Mouse (Mus musculus): ENCODE data around the gene Insyn1. TPM values are rescaled to one million over a fixed set of nuclear protein-coding genes. Genes with fewer than 3 reads are reported as not detected.

Gene Insyn1
- polyA plus RNA-seq, 1 experiment from 2014 or later, result 1.8 TPM

- no peaks in the 10 kb centered on the region for H3K9me3 ChIP-seq (ENCODE audit: control insufficient read depth, low read depth, low read length)
- no peak overlapping the region for H3K27ac ChIP-seq (ENCODE audit: low read length)
- no peak overlapping the region for H3K4me3 ChIP-seq (ENCODE audit: low read depth, low read length)
- peaks cover 4% of the 10 kb centered on the region; the same call in 1 of the 2 replicates for H3K4me1 ChIP-seq (ENCODE audit: control insufficient read depth, insufficient read depth, low read length)
- H3K9ac ChIP-seq (replicated peaks; ENCODE audit: low read depth, low read length), result no peak overlapping the region
- no peak for ATAC-seq (ENCODE audit: insufficient number of reproducible peaks, insufficient read depth, low FRiP score, low read depth)
- H3K27me3 ChIP-seq (ENCODE audit: control insufficient read depth, insufficient read depth, low read length), result 0 out of 2 replicates have a peak, but pooled peaks cover 1% of the 10 kb centered on the region
- no peak overlapping the region for H3K4me2 ChIP-seq (replicated peaks; ENCODE audit: low read depth, low read length)
- WGBS, result 77% methylated on average over 2 of the region's 2 CpGs
- no peaks in the 10 kb centered on the region for H3K36me3 ChIP-seq (ENCODE audit: control insufficient read depth, insufficient read depth, low read length)
Observed at GRCm38 (mm10) chr9:58495035-58495434, 6.6 kb downstream of the Insyn1 start.

GRCm38 (mm10) chr9:58496470-58497182 lies 8.2 kb downstream of the Insyn1 start:
- Histone ChIP-seq H3K4me1 (ENCODE audit: control insufficient read depth, insufficient read depth, low read length) (no peaks in the 10 kb centered on the region), H3K36me3 (ENCODE audit: control insufficient read depth, insufficient read depth, low read length) (no peaks in the 10 kb centered on the region), H3K9ac (replicated peaks; ENCODE audit: low read depth, low read length) (no peak overlapping the region), H3K9me3 (ENCODE audit: control insufficient read depth, low read depth, low read length) (no peaks in the 10 kb centered on the region), H3K27ac (ENCODE audit: low read length) (no peak overlapping the region), H3K27me3 (ENCODE audit: control insufficient read depth, insufficient read depth, low read length) (no peaks in the 10 kb centered on the region), H3K4me2 (replicated peaks; ENCODE audit: low read depth, low read length) (no peak overlapping the region), H3K4me3 (ENCODE audit: low read depth, low read length) (no peak overlapping the region)
- no peak for ATAC-seq (ENCODE audit: insufficient number of reproducible peaks, insufficient read depth, low FRiP score, low read depth)
- 28% methylated on average over 4 of the region's 4 CpGs for WGBS

GRCm38 (mm10) chr9:58497942-58498341 lies 9.5 kb downstream of the Insyn1 start:
- 61% methylated on average over 4 of the region's 4 CpGs for WGBS
- H3K4me1 ChIP-seq (ENCODE audit: control insufficient read depth, insufficient read depth, low read length), result no peaks in the 10 kb centered on the region
- H3K27ac ChIP-seq (ENCODE audit: low read length), result no peak overlapping the region
- no peak overlapping the region for H3K4me3 ChIP-seq (ENCODE audit: low read depth, low read length)
- H3K4me2 ChIP-seq (replicated peaks; ENCODE audit: low read depth, low read length), result no peak overlapping the region
- no peaks in the 10 kb centered on the region for H3K9me3 ChIP-seq (ENCODE audit: control insufficient read depth, low read depth, low read length)
- no peak for ATAC-seq (ENCODE audit: insufficient number of reproducible peaks, insufficient read depth, low FRiP score, low read depth)
- no peak overlapping the region for H3K9ac ChIP-seq (replicated peaks; ENCODE audit: low read depth, low read length)
- H3K27me3 ChIP-seq (ENCODE audit: control insufficient read depth, insufficient read depth, low read length), result no peaks in the 10 kb centered on the region
- no peaks in the 10 kb centered on the region for H3K36me3 ChIP-seq (ENCODE audit: control insufficient read depth, insufficient read depth, low read length)

- Histone ChIP-seq H3K36me3 (ENCODE audit: control insufficient read depth, insufficient read depth, low read length) (no peaks in the 10 kb centered on the region), H3K9me3 (ENCODE audit: control insufficient read depth, low read depth, low read length) (no peaks in the 10 kb centered on the region), H3K4me3 (ENCODE audit: low read depth, low read length) (no peak overlapping the region), H3K27me3 (ENCODE audit: control insufficient read depth, insufficient read depth, low read length) (no peaks in the 10 kb centered on the region), H3K9ac (replicated peaks; ENCODE audit: low read depth, low read length) (no peak overlapping the region), H3K4me2 (replicated peaks; ENCODE audit: low read depth, low read length) (no peak overlapping the region), H3K4me1 (ENCODE audit: control insufficient read depth, insufficient read depth, low read length) (no peaks in the 10 kb centered on the region), H3K27ac (ENCODE audit: low read length) (no peak overlapping the region)
- ATAC-seq (ENCODE audit: insufficient number of reproducible peaks, insufficient read depth, low FRiP score, low read depth), result no peak
- 80% methylated on average over 5 of the region's 5 CpGs for WGBS
Observed at GRCm38 (mm10) chr9:58500946-58501345, 12.5 kb downstream of the Insyn1 start.

GRCm38 (mm10) chr9:58507216-58508005 lies 19.0 kb downstream of the Insyn1 start:
- H3K4me3 ChIP-seq (ENCODE audit: low read depth, low read length), result no peak overlapping the region
- H3K27me3 ChIP-seq (ENCODE audit: control insufficient read depth, insufficient read depth, low read length), result no peaks in the 10 kb centered on the region
- H3K4me1 ChIP-seq (ENCODE audit: control insufficient read depth, insufficient read depth, low read length), result no peaks in the 10 kb centered on the region
- 75% methylated on average over 8 of the region's 8 CpGs for WGBS
- no peaks in the 10 kb centered on the region for H3K36me3 ChIP-seq (ENCODE audit: control insufficient read depth, insufficient read depth, low read length)
- no peaks in the 10 kb centered on the region for H3K9me3 ChIP-seq (ENCODE audit: control insufficient read depth, low read depth, low read length)
- no peak for ATAC-seq (ENCODE audit: insufficient number of reproducible peaks, insufficient read depth, low FRiP score, low read depth)
- H3K4me2 ChIP-seq (replicated peaks; ENCODE audit: low read depth, low read length), result no peak overlapping the region
- no peak overlapping the region for H3K9ac ChIP-seq (replicated peaks; ENCODE audit: low read depth, low read length)
- H3K27ac ChIP-seq (ENCODE audit: low read length), result no peak overlapping the region

GRCm38 (mm10) chr9:58510452-58510851 lies 22.0 kb downstream of the Insyn1 start:
- H3K27ac ChIP-seq (ENCODE audit: low read length), result no peak overlapping the region
- 84% methylated on average over 5 of the region's 5 CpGs for WGBS
- no peak for ATAC-seq (ENCODE audit: insufficient number of reproducible peaks, insufficient read depth, low FRiP score, low read depth)

GRCm38 (mm10) chr9:58513749-58514148 lies 25.3 kb downstream of the Insyn1 start:
- no peak overlapping the region for H3K27ac ChIP-seq (ENCODE audit: low read length)
- H3K9ac ChIP-seq (replicated peaks; ENCODE audit: low read depth, low read length), result no peak overlapping the region
- no peaks in the 10 kb centered on the region for H3K4me1 ChIP-seq (ENCODE audit: control insufficient read depth, insufficient read depth, low read length)
- no peak overlapping the region for H3K4me3 ChIP-seq (ENCODE audit: low read depth, low read length)
- no peak overlapping the region for H3K4me2 ChIP-seq (replicated peaks; ENCODE audit: low read depth, low read length)
- no peaks in the 10 kb centered on the region for H3K27me3 ChIP-seq (ENCODE audit: control insufficient read depth, insufficient read depth, low read length)
- no peak for ATAC-seq (ENCODE audit: insufficient number of reproducible peaks, insufficient read depth, low FRiP score, low read depth)
- 48% methylated on average over 5 of the region's 5 CpGs for WGBS
- no peaks in the 10 kb centered on the region for H3K9me3 ChIP-seq (ENCODE audit: control insufficient read depth, low read depth, low read length)
- H3K36me3 ChIP-seq (ENCODE audit: control insufficient read depth, insufficient read depth, low read length), result no peaks in the 10 kb centered on the region

More at GRCm38 (mm10) chr9:58510452-58510851, 22.0 kb downstream of the Insyn1 start:
- Histone ChIP-seq H3K27me3 (ENCODE audit: control insufficient read depth, insufficient read depth, low read length) (no peaks in the 10 kb centered on the region), H3K4me1 (ENCODE audit: control insufficient read depth, insufficient read depth, low read length) (no peaks in the 10 kb centered on the region), H3K4me3 (ENCODE audit: low read depth, low read length) (no peak overlapping the region), H3K9ac (replicated peaks; ENCODE audit: low read depth, low read length) (no peak overlapping the region), H3K36me3 (ENCODE audit: control insufficient read depth, insufficient read depth, low read length) (no peaks in the 10 kb centered on the region), H3K9me3 (ENCODE audit: control insufficient read depth, low read depth, low read length) (no peaks in the 10 kb centered on the region), H3K4me2 (replicated peaks; ENCODE audit: low read depth, low read length) (no peak overlapping the region)

GRCm38 (mm10) chr9:58516480-58516879 lies 28.1 kb downstream of the Insyn1 start:
- H3K9ac ChIP-seq (replicated peaks; ENCODE audit: low read depth, low read length), result no peak overlapping the region
- H3K4me3 ChIP-seq (ENCODE audit: low read depth, low read length), result no peak overlapping the region
- H3K36me3 ChIP-seq (ENCODE audit: control insufficient read depth, insufficient read depth, low read length), result no peaks in the 10 kb centered on the region
- no peak overlapping the region for H3K4me2 ChIP-seq (replicated peaks; ENCODE audit: low read depth, low read length)
- H3K9me3 ChIP-seq (ENCODE audit: control insufficient read depth, low read depth, low read length), result no peaks in the 10 kb centered on the region
- 77% methylated on average over 3 of the region's 3 CpGs for WGBS
- H3K4me1 ChIP-seq (ENCODE audit: control insufficient read depth, insufficient read depth, low read length), result no peaks in the 10 kb centered on the region
- no peak overlapping the region for H3K27ac ChIP-seq (ENCODE audit: low read length)
- no peaks in the 10 kb centered on the region for H3K27me3 ChIP-seq (ENCODE audit: control insufficient read depth, insufficient read depth, low read length)
- ATAC-seq (ENCODE audit: insufficient number of reproducible peaks, insufficient read depth, low FRiP score, low read depth), result no peak
